Mouse (Mus musculus) lung, adult 2 months (tissue): ENCODE data around the gene Gatm.

Experiments
- CTCF ChIP-seq: fragments of 200-500 bp; IDR thresholded peaks from 2 replicates; pipeline ENCODE4 v1.5.1; 2011; ENCODE audit warnings: mild to moderate bottlenecking, low read length, control low read depth; ENCODE audit not compliant: insufficient read depth
- POLR2A ChIP-seq: fragments of 200-500 bp; IDR thresholded peaks from 2 replicates; pipeline ENCODE4 v1.6.1; 2011; ENCODE audit warnings: low read depth, mild to moderate bottlenecking, control low read depth, low read length, borderline replicate concordance; ENCODE audit errors: extremely low read depth

DNA sequence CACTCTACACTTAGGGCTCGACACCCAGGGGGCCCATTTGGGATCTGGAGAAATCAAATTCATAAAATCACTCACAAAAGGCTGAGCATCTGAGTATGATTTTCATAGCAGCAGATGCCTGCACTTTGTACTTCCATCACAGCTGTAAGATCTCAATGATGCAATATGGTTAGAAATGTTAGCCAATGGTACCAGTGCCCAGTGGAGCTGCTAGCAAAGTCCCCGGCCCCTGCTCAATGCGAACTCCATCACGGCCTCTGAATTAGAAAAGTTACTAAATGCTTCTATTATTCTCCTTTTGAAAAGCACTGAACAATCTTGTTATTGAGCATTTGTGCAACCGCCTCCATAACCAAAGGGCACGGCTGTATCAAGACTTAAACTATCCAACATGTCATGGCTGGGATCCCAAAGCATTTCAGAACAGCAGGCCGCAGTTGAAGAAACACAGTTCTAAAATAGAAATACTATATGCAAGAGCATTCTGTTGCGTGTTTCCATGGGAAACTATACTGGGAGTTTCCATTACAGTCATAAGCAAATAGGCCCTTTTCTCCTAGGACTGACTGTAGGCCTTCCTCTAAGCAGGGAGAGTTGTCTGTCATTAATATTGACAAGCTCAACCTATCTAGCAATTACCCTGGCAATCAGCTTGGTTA lies 23.1 kb downstream of the Gatm start:
- TF ChIP-seq CTCF: no peak
- no peak for TF ChIP-seq POLR2A
